Mouse (Mus musculus): ENCODE measurements around the gene Plekha8. TPM values are rescaled to one million over a fixed set of nuclear protein-coding genes. Genes with fewer than 3 reads are reported as not detected.
A peak's percentile ranks its signal among the peaks of the same experiment; 100 is the strongest.

Plekha8 gene
- polyA plus RNA-seq, 1 experiment from 2014 or later = 11.8 TPM

DNA sequence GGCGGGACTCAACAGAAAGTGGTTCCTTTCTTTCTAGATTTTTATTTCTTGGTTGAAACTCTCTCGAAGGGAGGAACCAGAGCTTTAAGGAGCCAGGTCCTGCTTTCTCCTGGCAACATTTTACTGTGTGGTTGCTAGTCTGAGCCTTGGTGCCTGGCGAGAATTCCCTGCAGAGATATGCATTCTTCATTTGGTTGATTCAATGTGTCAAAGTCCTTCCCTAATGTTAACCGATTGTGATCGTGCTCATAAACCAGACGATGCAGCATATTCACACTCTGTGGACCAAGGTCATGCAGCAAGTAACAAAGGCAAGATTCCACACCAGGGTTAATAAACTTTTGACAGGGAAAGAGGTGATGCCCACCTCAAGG is 28.4 kb upstream of the Plekha8 start:
- no peak; the same call in 1 of the 2 replicates for ATAC-seq
- H3K27me3 ChIP-seq (replicated peaks; ENCODE audit: control insufficient read depth, insufficient read depth, low read length) = no peaks in the 10 kb centered on the region
- H3K4me2 ChIP-seq (ENCODE audit: low read length) = peak overlapping the region; percentile 76
- DNase-seq (ENCODE audit: low spot score) = no peak
- H3K9ac ChIP-seq (ENCODE audit: low read length) = peak overlapping the region; percentile 94
- 1% methylated on average over 6 of the region's 6 CpGs for WGBS
- peak overlapping the region; percentile 93 for H3K27ac ChIP-seq (ENCODE audit: low read depth, low read length)
- no peaks in the 10 kb centered on the region for H3K9me3 ChIP-seq (replicated peaks; ENCODE audit: control insufficient read depth, low read length)
- H3K36me3 ChIP-seq (ENCODE audit: control insufficient read depth, insufficient read depth, low read length) = no peaks in the 10 kb centered on the region
- peaks cover 53% of the 10 kb centered on the region for H3K4me1 ChIP-seq (ENCODE audit: control insufficient read depth, insufficient read depth, low read length)
- peak overlapping the region; percentile 84 for H3K4me3 ChIP-seq (ENCODE audit: low read depth, low read length)

DNA sequence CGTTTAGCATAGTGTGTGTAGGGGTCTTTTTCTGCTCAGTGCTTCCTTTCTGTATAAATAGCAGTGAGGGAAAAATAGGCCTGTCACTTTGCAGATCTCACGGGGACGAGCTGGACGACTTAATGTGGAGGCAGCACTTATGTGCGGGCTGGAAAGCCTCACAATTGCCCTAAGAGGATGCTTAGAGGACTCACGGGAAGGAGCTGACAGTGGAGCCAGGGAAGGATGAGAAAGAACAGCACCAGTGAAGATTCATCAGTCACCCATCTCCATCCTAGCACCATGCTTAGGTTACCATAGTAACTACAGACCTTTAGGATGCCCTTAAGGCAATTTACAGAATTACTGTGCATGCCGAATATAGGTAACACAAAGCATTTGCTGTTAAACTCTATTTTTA is 25.1 kb upstream of the Plekha8 start:
- peak; percentile 62 for DNase-seq (ENCODE audit: low spot score)
- no peak overlapping the region for H3K4me3 ChIP-seq (ENCODE audit: low read depth, low read length)
- 12% methylated on average over 7 of the region's 7 CpGs for WGBS
- no peaks in the 10 kb centered on the region for H3K36me3 ChIP-seq (ENCODE audit: control insufficient read depth, insufficient read depth, low read length)
- H3K27ac ChIP-seq (ENCODE audit: low read depth, low read length) = peak overlapping the region; percentile 70; the same call in 1 of the 2 replicates
- H3K4me2 ChIP-seq (ENCODE audit: low read length) = peak overlapping the region; percentile 12; the same call in 1 of the 2 replicates
- no peaks in the 10 kb centered on the region for H3K27me3 ChIP-seq (replicated peaks; ENCODE audit: control insufficient read depth, insufficient read depth, low read length)
- no peak for ATAC-seq
- no peak overlapping the region for H3K9ac ChIP-seq (ENCODE audit: low read length)
- no peaks in the 10 kb centered on the region for H3K9me3 ChIP-seq (replicated peaks; ENCODE audit: control insufficient read depth, low read length)
- H3K4me1 ChIP-seq (ENCODE audit: control insufficient read depth, insufficient read depth, low read length) = peaks cover 33% of the 10 kb centered on the region

DNA sequence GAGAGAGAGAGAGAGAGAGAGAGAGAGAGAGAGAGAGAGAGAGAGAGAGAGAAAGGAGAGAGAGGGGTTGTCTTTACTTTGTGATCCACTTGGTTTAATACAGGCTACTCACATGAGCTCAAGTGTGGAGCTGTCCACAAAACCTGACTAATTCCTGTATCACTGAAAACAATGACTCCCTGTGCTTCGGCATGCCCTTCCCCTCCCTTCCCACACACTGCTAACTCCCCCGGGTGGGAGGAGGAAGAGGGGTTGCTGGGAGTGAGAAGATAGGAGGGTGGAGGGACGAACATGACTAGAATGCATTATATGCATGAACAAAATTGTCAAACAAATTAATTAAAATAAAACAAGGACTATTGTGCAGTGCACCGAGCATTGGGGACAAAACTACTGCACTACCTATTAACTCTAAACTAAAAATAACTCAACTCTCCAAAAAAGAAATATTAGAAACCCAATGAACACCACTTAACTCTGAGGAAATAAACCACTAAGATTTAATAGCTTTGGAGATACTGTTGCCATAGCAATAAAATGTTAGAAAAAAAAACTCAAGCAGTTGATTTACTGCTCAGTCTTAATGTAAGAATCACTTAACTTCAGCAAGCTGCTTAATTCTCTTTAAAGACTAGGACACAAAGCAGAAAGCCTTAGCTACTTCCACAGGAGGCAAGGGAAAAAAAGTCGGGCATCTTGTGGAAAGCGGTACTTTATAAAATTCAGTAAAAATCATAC is 21.5 kb upstream of the Plekha8 start:
- Histone ChIP-seq H3K4me3 (ENCODE audit: low read depth, low read length) (no peak overlapping the region), H3K9me3 (replicated peaks; ENCODE audit: control insufficient read depth, low read length) (no peaks in the 10 kb centered on the region), H3K36me3 (ENCODE audit: control insufficient read depth, insufficient read depth, low read length) (no peaks in the 10 kb centered on the region), H3K4me2 (ENCODE audit: low read length) (no peak overlapping the region), H3K4me1 (ENCODE audit: control insufficient read depth, insufficient read depth, low read length) (peaks cover 24% of the 10 kb centered on the region), H3K27me3 (replicated peaks; ENCODE audit: control insufficient read depth, insufficient read depth, low read length) (no peaks in the 10 kb centered on the region), H3K9ac (ENCODE audit: low read length) (no peak overlapping the region), H3K27ac (ENCODE audit: low read depth, low read length) (no peak overlapping the region)
- DNase-seq (ENCODE audit: low spot score) = peak; percentile 53
- ATAC-seq = peak; percentile 44
- WGBS = 17% methylated on average over 6 of the region's 6 CpGs

DNA sequence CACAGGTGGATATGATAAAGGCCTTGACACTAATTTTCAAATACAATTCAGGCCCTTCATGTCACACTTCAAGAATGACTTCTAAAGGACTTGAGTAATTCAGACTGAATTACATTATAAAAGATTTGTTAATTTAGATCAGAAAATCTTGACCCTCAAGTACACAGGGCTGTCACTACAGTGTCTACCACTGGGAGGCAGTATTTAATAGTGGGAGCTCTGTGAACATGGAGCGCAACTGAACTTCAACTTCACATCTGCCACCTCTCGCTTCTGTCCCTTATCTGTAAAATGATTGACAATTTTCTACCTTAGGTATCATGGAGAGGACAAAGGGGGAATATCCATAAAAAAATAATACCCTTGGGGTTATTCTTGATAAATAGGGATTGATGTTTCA is 8.7 kb upstream of the Plekha8 start:
- Histone ChIP-seq H3K36me3 (ENCODE audit: control insufficient read depth, insufficient read depth, low read length) (no peaks in the 10 kb centered on the region), H3K4me1 (ENCODE audit: control insufficient read depth, insufficient read depth, low read length) (peaks cover 2% of the 10 kb centered on the region; the same call in 1 of the 2 replicates), H3K9ac (ENCODE audit: low read length) (no peak overlapping the region), H3K27ac (ENCODE audit: low read depth, low read length) (no peak overlapping the region), H3K4me3 (ENCODE audit: low read depth, low read length) (no peak overlapping the region), H3K27me3 (replicated peaks; ENCODE audit: control insufficient read depth, insufficient read depth, low read length) (no peaks in the 10 kb centered on the region), H3K9me3 (replicated peaks; ENCODE audit: control insufficient read depth, low read length) (no peaks in the 10 kb centered on the region), H3K4me2 (ENCODE audit: low read length) (no peak overlapping the region)
- ATAC-seq (peak; percentile 55), DNase-seq (ENCODE audit: low spot score) (peak; percentile 83)
- 23% methylated on average over 2 of the region's 2 CpGs for WGBS

DNA sequence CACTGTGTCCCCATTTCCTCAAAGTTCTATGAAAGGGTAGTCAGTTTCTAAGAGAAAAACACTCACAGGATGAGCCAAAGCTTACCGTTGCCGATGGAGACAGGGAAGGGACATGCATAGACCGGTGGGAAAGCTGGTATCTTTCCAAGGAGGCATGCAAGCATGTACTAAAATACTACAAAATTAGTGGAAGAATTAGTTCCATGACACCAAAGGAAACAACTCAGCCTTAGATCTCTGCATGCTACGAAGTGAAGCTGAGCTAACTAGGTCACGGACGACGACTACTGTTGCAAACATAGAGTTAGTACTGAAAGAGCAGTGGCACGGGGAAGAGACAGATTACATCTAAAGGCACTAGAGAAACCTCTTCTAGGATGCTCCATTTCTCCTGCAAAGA is 8.0 kb upstream of the Plekha8 start:
- Histone ChIP-seq H3K27me3 (replicated peaks; ENCODE audit: control insufficient read depth, insufficient read depth, low read length) (no peaks in the 10 kb centered on the region), H3K4me3 (ENCODE audit: low read depth, low read length) (no peak overlapping the region), H3K36me3 (ENCODE audit: control insufficient read depth, insufficient read depth, low read length) (no peaks in the 10 kb centered on the region), H3K9ac (ENCODE audit: low read length) (no peak overlapping the region), H3K4me1 (ENCODE audit: control insufficient read depth, insufficient read depth, low read length) (peaks cover 3% of the 10 kb centered on the region), H3K9me3 (replicated peaks; ENCODE audit: control insufficient read depth, low read length) (no peaks in the 10 kb centered on the region), H3K27ac (ENCODE audit: low read depth, low read length) (no peak overlapping the region), H3K4me2 (ENCODE audit: low read length) (no peak overlapping the region)
- ATAC-seq = no peak
- WGBS = 79% methylated on average over 8 of the region's 8 CpGs
- DNase-seq (ENCODE audit: low spot score) = no peak

DNA sequence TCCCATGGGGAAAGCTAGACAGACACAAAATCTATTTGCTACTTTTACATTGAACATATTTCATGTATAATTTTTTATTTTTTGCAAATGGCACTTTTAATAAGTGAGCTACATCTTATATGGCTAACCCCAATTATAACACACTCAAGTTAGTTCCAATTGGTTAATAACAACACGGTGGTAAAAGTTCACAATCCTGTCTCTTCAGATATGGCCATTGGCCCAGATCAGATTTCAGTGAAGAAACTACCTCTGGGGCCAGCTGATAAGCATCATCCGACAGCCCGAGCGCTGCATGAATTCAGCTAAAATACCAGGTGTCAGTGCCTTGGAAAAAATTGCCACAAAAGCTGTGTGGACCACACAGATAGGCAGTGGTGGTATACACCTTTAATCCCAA is 7.2 kb upstream of the Plekha8 start:
- Histone ChIP-seq H3K4me3 (ENCODE audit: low read depth, low read length) (no peak overlapping the region), H3K36me3 (ENCODE audit: control insufficient read depth, insufficient read depth, low read length) (no peaks in the 10 kb centered on the region), H3K4me2 (ENCODE audit: low read length) (no peak overlapping the region), H3K4me1 (ENCODE audit: control insufficient read depth, insufficient read depth, low read length) (peaks cover 3% of the 10 kb centered on the region), H3K9me3 (replicated peaks; ENCODE audit: control insufficient read depth, low read length) (no peaks in the 10 kb centered on the region), H3K27me3 (replicated peaks; ENCODE audit: control insufficient read depth, insufficient read depth, low read length) (no peaks in the 10 kb centered on the region), H3K27ac (ENCODE audit: low read depth, low read length) (no peak overlapping the region), H3K9ac (ENCODE audit: low read length) (no peak overlapping the region)
- no peak for ATAC-seq
- DNase-seq (ENCODE audit: low spot score) = no peak
- 91% methylated on average over 4 of the region's 4 CpGs for WGBS

DNA sequence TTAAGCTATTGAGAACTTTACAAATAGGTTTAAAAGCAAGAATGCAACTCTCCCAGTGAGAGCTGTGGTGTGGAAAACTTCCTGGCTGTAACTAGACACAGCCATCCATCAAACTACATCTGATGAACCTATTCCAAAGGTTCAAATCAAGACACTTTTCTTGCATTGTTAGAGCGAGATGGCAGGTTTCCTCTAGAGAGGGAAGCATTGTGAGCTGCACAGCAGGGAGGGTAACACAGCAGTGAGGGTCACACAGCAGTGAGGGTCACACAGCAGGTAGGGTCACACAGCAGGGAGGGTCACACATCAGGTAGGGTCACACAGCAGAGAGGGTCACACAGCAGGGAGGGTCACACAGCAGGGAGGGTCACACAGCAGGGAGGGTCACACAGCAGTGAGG is 6.7 kb upstream of the Plekha8 start:
- WGBS = 28% methylated on average over 1 of the region's 1 CpGs
- Histone ChIP-seq H3K27ac (ENCODE audit: low read depth, low read length) (no peak overlapping the region), H3K4me3 (ENCODE audit: low read depth, low read length) (no peak overlapping the region), H3K4me1 (ENCODE audit: control insufficient read depth, insufficient read depth, low read length) (peaks cover 3% of the 10 kb centered on the region), H3K27me3 (replicated peaks; ENCODE audit: control insufficient read depth, insufficient read depth, low read length) (no peaks in the 10 kb centered on the region), H3K36me3 (ENCODE audit: control insufficient read depth, insufficient read depth, low read length) (no peaks in the 10 kb centered on the region), H3K9ac (ENCODE audit: low read length) (no peak overlapping the region), H3K9me3 (replicated peaks; ENCODE audit: control insufficient read depth, low read length) (no peaks in the 10 kb centered on the region), H3K4me2 (ENCODE audit: low read length) (no peak overlapping the region)
- ATAC-seq (no peak), DNase-seq (ENCODE audit: low spot score) (no peak)

DNA sequence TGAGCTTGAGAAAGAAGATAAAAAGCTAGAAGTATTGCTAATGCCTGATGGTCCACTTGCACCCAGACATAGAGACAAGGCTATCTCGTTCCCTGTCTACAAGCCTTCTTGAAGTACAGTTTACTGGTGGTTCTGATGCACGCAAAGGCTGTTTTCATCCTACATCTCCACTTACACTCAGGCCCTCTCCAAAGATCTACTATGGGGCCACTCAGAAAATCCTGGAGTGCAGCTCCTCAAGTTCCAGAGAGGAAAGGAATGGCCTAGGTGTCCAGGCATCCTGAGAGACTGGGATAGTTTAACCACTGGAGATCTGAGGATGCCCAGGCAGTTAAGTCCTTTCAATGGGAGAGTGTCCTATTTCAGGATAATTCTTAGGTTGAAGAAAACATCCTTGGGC is 4.2 kb upstream of the Plekha8 start:
- no peak for DNase-seq (ENCODE audit: low spot score)
- no peaks in the 10 kb centered on the region for H3K36me3 ChIP-seq (ENCODE audit: control insufficient read depth, insufficient read depth, low read length)
- H3K9ac ChIP-seq (ENCODE audit: low read length) = no peak overlapping the region
- no peak overlapping the region for H3K27ac ChIP-seq (ENCODE audit: low read depth, low read length)
- H3K4me1 ChIP-seq (ENCODE audit: control insufficient read depth, insufficient read depth, low read length) = peaks cover 3% of the 10 kb centered on the region
- ATAC-seq = no peak
- no peaks in the 10 kb centered on the region for H3K9me3 ChIP-seq (replicated peaks; ENCODE audit: control insufficient read depth, low read length)
- WGBS = 88% methylated on average over 2 of the region's 2 CpGs
- H3K4me2 ChIP-seq (ENCODE audit: low read length) = no peak overlapping the region
- no peaks in the 10 kb centered on the region for H3K27me3 ChIP-seq (replicated peaks; ENCODE audit: control insufficient read depth, insufficient read depth, low read length)
- H3K4me3 ChIP-seq (ENCODE audit: low read depth, low read length) = no peak overlapping the region

DNA sequence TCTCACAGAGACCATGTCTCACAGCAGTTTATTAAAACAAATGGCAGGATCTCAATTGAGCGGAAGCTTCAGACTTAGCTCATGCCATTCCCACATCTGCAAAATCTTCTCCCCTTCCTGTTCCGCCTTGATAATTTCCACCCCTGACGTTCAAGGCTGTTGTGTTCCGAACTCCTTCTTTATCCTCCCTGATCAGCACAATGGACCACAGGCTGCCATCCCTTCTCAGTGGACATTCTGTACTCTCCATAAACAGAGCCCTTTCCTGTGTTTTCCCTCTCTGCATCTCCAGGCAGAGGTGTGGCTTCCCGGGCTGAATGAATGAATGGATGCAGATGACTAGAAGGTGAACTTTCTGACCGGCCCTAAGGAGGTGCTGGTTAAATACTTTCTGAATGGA is 3.1 kb upstream of the Plekha8 start:
- ATAC-seq (no peak), DNase-seq (ENCODE audit: low spot score) (no peak)
- no peaks in the 10 kb centered on the region for H3K36me3 ChIP-seq (ENCODE audit: control insufficient read depth, insufficient read depth, low read length)
- 34% methylated on average over 6 of the region's 6 CpGs for WGBS
- no peak overlapping the region; the same call in 1 of the 2 replicates for H3K4me3 ChIP-seq (ENCODE audit: low read depth, low read length)
- no peaks in the 10 kb centered on the region for H3K9me3 ChIP-seq (replicated peaks; ENCODE audit: control insufficient read depth, low read length)
- H3K9ac ChIP-seq (ENCODE audit: low read length) = 0 out of 2 replicates have a peak overlapping the region, but pooled peaks have one; percentile 29
- no peaks in the 10 kb centered on the region for H3K27me3 ChIP-seq (replicated peaks; ENCODE audit: control insufficient read depth, insufficient read depth, low read length)
- peak overlapping the region; percentile 73 for H3K4me2 ChIP-seq (ENCODE audit: low read length)
- H3K27ac ChIP-seq (ENCODE audit: low read depth, low read length) = no peak overlapping the region
- H3K4me1 ChIP-seq (ENCODE audit: control insufficient read depth, insufficient read depth, low read length) = peaks cover 8% of the 10 kb centered on the region
